Mouse (Mus musculus) limb, embryonic 14.5 days (tissue): Measurements from ENCODE around the gene Wfdc5. TPM values are rescaled to one million over a fixed set of nuclear protein-coding genes. Genes with fewer than 3 reads are reported as not detected.

Experiments
- ATAC-seq: fragments of 200-750 bp; cut with Nextera tagmentation; 2 replicates; pipeline ENCODE4 v1.8.0; 2017; ENCODE audit warnings: low read depth, moderate number of reproducible peaks, moderate TSS enrichment; ENCODE audit not compliant: low FRiP score
- DNase-seq: peaks from one replicate; pipeline ENCODE4 v3.0.0-alpha.2; 2015; ENCODE audit warnings: low spot score
- H3K27ac ChIP-seq: fragments of 300-500 bp; sonication (generic); replicated peaks from 2 replicates; pipeline ENCODE4 v1.5.1; 2014; ENCODE audit warnings: low read depth, mild to moderate bottlenecking, low read length, moderate library complexity, mixed read lengths
- H3K27me3 ChIP-seq: fragments of 300-500 bp; sonication (generic); 2 replicates; pipeline ENCODE4 v1.6.1; 2014; ENCODE audit warnings: low read length, mixed read lengths; ENCODE audit not compliant: control insufficient read depth, insufficient read depth
- H3K36me3 ChIP-seq: fragments of 300-500 bp; sonication (generic); 2 replicates; pipeline ENCODE4 v1.6.1; 2014; ENCODE audit warnings: mild to moderate bottlenecking, low read length, moderate library complexity, mixed read lengths; ENCODE audit not compliant: control insufficient read depth, insufficient read depth
- H3K4me1 ChIP-seq: fragments of 300-500 bp; sonication (generic); 2 replicates; pipeline ENCODE4 v1.6.1; 2014; ENCODE audit warnings: antibody characterized with exemption, low read length, mixed read lengths; ENCODE audit not compliant: control insufficient read depth, insufficient read depth
- H3K4me2 ChIP-seq: fragments of 300-500 bp; sonication (generic); replicated peaks from 2 replicates; pipeline ENCODE4 v1.6.1; 2014; ENCODE audit warnings: low read depth, mild to moderate bottlenecking, low read length, moderate library complexity; ENCODE audit not compliant: severe bottlenecking
- H3K4me3 ChIP-seq: fragments of 300-500 bp; sonication (generic); replicated peaks from 2 replicates; pipeline ENCODE4 v1.5.1; 2014; ENCODE audit warnings: low read length
- H3K9ac ChIP-seq: fragments of 300-500 bp; sonication (generic); 2 replicates; pipeline ENCODE4 v1.6.1; 2014; ENCODE audit warnings: mild to moderate bottlenecking, low read depth, low read length, moderate library complexity; ENCODE audit not compliant: severe bottlenecking
- H3K9me3 ChIP-seq: fragments of 300-500 bp; sonication (generic); 2 replicates; pipeline ENCODE4 v1.6.1; 2016; ENCODE audit warnings: low read length; ENCODE audit not compliant: control insufficient read depth
- POLR2A ChIP-seq: fragments of 200-500 bp; IDR thresholded peaks from 2 replicates; pipeline ENCODE4 v1.8.0; 2012; ENCODE audit warnings: inconsistent platforms, mild to moderate bottlenecking, moderate library complexity, borderline replicate concordance; ENCODE audit not compliant: insufficient read depth, insufficient read length; ENCODE audit errors: extremely low read depth
- WGBS: fragments of 180-500 bp; shearing (Covaris S2); extraction: QIAGEN DNeasy Blood & Tissue Kit; methylation state at CpG from one replicate; pipeline ENCODE4 v1.1.7; 2014; 5-methylcytosine and 5-hydroxymethylcytosine counted together
- polyA plus RNA-seq, 2 experiments: library from polyadenylated mRNA; depleted of rRNA in 1 of 2; stranded (reverse) in 1 of 2; unstranded in 1 of 2; fragments of >200 nt; fragmentation: Nextera tagmentation in 1 of 2; extraction: Ambion mirVana in 1 of 2; gene quantifications; 2 replicates each; pipeline versions ENCODE4 v1.2.1 to v1.2.3; 2012 to 2014

Gene Wfdc5
- polyA plus RNA-seq, 2 experiments = 0.08 to 0.77 TPM

- Histone ChIP-seq H3K27ac (no peak overlapping the region), H3K9ac (no peak overlapping the region), H3K9me3 (no peaks in the 10 kb centered on the region), H3K36me3 (peaks cover 21% of the 10 kb centered on the region), H3K4me2 (no peak overlapping the region), H3K4me3 (no peak overlapping the region), H3K27me3 (no peaks in the 10 kb centered on the region), H3K4me1 (peaks cover 24% of the 10 kb centered on the region)
- ATAC-seq (no peak), DNase-seq (no peak)
- WGBS = 88% methylated on average over 10 of the region's 10 CpGs
- no peak for TF ChIP-seq POLR2A
Measured at GRCm38 (mm10) chr2:164154007-164154406, 28.5 kb downstream of the Wfdc5 start.

GRCm38 (mm10) chr2:164152341-164152740, 30.2 kb downstream of the Wfdc5 start:
- Histone ChIP-seq H3K27ac (peak overlapping the region; percentile 14; the same call in 1 of the 2 replicates), H3K27me3 (no peaks in the 10 kb centered on the region), H3K4me1 (peaks cover 31% of the 10 kb centered on the region), H3K9ac (no peak overlapping the region), H3K4me2 (no peak overlapping the region), H3K36me3 (peaks cover 21% of the 10 kb centered on the region), H3K4me3 (no peak overlapping the region), H3K9me3 (no peaks in the 10 kb centered on the region)
- DNase-seq (no peak), ATAC-seq (no peak)
- WGBS = 94% methylated on average over 11 of the region's 11 CpGs
- TF ChIP-seq POLR2A = no peak

- peak; percentile 87 for ATAC-seq
- peak overlapping the region; percentile 36; the same call in 1 of the 2 replicates for H3K9ac ChIP-seq
- TF ChIP-seq POLR2A = no peak
- peak overlapping the region; percentile 79 for H3K27ac ChIP-seq
- H3K27me3 ChIP-seq = no peaks in the 10 kb centered on the region
- H3K4me2 ChIP-seq = 0 out of 2 replicates have a peak overlapping the region, but pooled peaks have one; percentile 21
- WGBS = 16% methylated on average over 14 of the region's 14 CpGs
- no peaks in the 10 kb centered on the region for H3K9me3 ChIP-seq
- no peak overlapping the region for H3K4me3 ChIP-seq
- H3K4me1 ChIP-seq = peaks cover 31% of the 10 kb centered on the region
- peaks cover 21% of the 10 kb centered on the region for H3K36me3 ChIP-seq
- DNase-seq = peak; percentile 72
Measured at GRCm38 (mm10) chr2:164150086-164150760, 32.3 kb downstream of the Wfdc5 start.

- WGBS = 95% methylated on average over 12 of the region's 12 CpGs
- DNase-seq (no peak), ATAC-seq (no peak)
- no peak for TF ChIP-seq POLR2A
- Histone ChIP-seq H3K36me3 (peaks cover 2% of the 10 kb centered on the region), H3K4me1 (peaks cover 48% of the 10 kb centered on the region), H3K27me3 (no peaks in the 10 kb centered on the region), H3K4me3 (no peak overlapping the region), H3K9ac (no peak overlapping the region), H3K4me2 (no peak overlapping the region), H3K9me3 (no peaks in the 10 kb centered on the region), H3K27ac (no peak overlapping the region)
Measured at GRCm38 (mm10) chr2:164146556-164146955, 36.0 kb downstream of the Wfdc5 start.

- H3K9ac ChIP-seq = no peak overlapping the region
- no peak overlapping the region for H3K4me3 ChIP-seq
- H3K36me3 ChIP-seq = peaks cover 2% of the 10 kb centered on the region; the same call in 1 of the 2 replicates
- no peaks in the 10 kb centered on the region for H3K27me3 ChIP-seq
- DNase-seq (no peak), ATAC-seq (no peak)
- peaks cover 42% of the 10 kb centered on the region for H3K4me1 ChIP-seq
- no peak overlapping the region for H3K27ac ChIP-seq
- H3K9me3 ChIP-seq = no peaks in the 10 kb centered on the region
- TF ChIP-seq POLR2A = no peak
- WGBS = 81% methylated on average over 10 of the region's 10 CpGs
- H3K4me2 ChIP-seq = no peak overlapping the region
Measured at GRCm38 (mm10) chr2:164144541-164144940, 38.0 kb downstream of the Wfdc5 start.
